Mouse (Mus musculus) gastrocnemius, adult 8-10 months (tissue): Measurements from ENCODE around the gene Dhrs2. TPM values are rescaled to one million over a fixed set of nuclear protein-coding genes. Genes with fewer than 3 reads are reported as not detected.

Experiments used
- DNase-seq, 2 experiments: peaks; one replicate each; pipeline ENCODE4 v3.0.0; 2022; ENCODE audit warnings: low spot score in 2 of 2
- total RNA-seq, 4 experiments: library from RNA; stranded (reverse); gene quantifications; 2 replicates each; pipeline ENCODE4 v1.2.4; 2022

Gene Dhrs2
- total RNA-seq, 4 experiments from 2014 or later, result not detected

DNA sequence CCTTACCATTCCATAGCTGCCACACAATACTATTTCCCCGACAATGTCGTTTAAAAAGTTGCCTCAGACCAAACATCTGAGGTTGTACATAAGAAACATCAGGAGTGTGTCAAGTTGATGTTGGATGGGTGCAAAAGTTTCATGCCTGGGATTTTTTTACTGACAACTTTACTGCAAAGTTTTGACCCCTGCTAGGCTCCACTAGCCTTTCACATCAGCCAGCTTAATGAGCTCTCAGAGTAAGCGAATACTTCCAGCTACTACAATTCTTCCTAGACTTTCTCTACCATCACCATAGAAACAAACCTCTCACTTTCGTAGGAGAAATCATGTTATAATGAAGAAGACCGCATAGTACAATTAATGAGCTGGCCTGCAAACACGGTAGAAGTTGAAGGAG lies 26.5 kb downstream of the Dhrs2 start:
- no peak for DNase-seq

DNA sequence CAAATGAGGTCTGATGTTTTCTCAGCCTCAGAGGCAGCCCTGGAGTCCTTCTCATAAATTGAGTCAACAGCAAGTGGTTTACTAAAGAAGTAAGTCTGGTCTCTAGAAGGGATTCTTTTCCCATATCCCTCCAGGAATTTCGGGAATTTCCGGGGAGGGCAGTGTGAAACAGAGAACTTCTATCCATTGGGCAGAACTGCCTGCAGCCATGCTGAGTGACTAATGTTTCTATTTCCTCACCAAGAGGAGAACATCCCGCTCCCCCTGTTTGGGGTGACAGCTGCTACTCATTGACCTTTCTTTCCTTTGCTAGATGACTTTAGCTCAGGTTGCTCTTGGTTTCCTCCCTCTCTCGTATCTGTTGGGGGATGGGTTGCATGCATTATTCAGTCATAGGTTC lies 31.8 kb downstream of the Dhrs2 start:
- no peak for DNase-seq

DNA sequence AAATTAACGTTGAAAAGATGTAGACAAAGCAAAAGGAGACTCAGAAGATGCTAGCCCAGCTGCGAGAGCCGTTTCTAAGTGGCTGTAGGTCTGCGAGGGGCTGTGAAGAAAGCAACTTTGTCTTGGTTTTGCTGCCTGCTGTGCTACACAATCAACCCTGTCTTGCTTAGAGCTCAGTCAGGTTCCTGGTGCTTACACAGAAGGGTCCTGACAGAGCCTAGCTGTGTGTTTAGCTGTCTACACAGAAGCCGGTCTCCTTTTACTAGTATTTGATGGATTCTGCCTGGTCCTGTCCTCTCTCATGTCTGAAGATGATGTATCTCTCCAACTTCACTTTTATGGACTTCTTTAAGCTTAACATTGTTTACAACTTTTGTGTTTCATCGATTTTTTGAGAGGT lies 33.6 kb downstream of the Dhrs2 start:
- DNase-seq, result no peak

DNA sequence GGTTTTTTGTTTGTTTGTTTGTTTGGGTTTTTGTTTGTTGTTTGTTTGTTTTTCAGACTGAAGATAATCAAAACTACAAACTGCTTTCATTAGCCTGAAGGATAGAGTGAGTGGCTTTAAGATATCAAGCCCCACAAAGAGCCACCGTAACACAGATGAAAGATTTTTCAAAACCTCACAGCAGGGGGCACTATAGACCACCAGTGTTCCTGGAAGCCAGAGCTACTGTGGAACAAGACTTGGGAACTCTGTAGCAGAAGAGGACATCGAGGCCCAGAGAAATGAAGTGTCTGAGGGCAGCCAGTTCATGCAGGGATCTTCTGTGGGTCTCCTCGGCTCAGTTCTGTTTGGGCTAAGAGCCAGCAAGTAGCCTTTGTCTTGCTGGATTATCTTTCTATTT lies 49.4 kb downstream of the Dhrs2 start:
- DNase-seq, result no peak

DNA sequence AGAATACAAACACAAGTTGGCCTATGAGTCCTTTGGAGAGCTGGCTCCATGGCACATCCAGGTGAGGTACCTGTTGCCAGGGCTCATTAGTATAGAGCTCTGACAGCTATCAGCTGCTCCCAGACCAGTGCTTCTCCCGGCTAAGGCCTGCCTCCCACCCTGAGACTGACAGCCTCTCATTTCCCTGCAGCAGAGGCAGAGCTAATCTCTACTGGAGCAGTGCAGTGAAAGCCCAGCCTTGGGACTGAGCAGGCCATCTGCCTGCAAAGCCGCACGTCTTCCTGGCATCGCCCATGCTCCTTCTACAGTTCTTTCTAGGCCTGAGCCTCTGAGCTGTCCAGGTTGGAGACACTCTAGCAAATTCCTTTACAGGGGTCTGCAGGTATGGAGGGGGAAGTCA lies 51.2 kb downstream of the Dhrs2 start:
- no peak for DNase-seq

DNA sequence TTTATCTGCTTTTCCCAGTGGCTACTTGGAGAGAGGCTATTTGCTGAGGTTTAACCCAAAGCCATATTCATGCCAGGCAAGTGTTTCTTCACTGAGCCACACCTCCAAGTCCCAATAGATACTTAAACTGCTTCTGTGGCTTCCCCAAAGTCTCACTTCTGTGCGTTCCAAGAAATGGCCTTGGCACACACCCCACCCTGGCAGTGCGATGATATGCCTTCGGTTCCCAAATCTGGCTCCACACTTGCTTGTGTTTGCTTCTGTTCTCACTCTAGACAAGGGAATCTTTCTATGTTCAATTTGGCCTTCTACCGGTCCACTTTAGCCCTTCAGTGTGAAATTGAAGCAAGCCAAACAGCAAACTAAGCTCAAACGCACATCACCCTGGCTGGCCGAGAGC lies 53.0 kb downstream of the Dhrs2 start:
- DNase-seq, result no peak

DNA sequence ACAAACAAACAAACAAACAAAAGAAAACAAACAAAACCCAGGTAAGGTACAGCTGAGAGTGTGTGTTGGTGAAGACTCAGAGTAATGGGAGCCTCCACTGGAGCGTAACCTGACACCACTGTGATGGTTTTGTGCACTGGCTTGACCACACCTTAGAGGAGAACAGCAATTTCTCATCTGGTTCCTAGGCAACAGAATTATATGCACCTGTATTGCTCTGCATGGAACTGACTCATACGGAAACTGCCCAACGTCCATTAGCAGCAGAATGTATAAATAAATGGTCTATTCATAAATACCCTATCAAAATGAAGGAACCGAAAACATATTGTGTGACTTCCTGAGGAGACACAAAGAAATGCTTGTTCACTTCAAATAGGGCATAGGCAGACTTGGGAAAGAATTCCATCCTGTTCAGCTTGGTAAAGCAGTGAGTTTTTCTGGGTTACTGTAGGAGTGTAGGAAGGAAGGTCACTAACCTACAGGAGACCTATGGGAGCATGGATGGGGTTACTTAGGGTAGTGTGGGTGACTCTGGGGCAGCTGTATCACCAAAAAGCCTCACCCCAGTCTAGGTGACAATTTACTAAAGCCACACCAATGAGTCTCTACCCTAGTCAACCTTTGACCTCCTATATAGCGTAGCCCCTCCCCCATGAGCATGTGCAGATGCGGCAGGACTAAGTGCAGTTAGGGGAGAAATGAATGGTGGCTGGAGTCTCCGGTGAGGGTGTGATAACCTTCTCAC lies 57.7 kb downstream of the Dhrs2 start:
- no peak for DNase-seq

Other genes starting within 250 kb of the Dhrs2 start
- gene Gm17428, start 245.1 kb upstream of the Dhrs2 start, total RNA-seq, result not detected
- 100 to 1,000 TPM; 508 to 760 (median 618) TPM for gene Myh7, start 227.4 kb upstream of the Dhrs2 start, total RNA-seq
- 10 to 100 TPM; 18.5 to 19.7 (median 19.1) TPM for gene Ngdn, start 206.6 kb upstream of the Dhrs2 start, total RNA-seq
- 1 to 10 TPM; 4.9 to 6.2 (median 5.6) TPM for gene Zfhx2, start 129.7 kb upstream of the Dhrs2 start, total RNA-seq
- 10 to 100 TPM; 13.4 to 15.6 (median 14.9) TPM for gene Thtpa, start 127.2 kb upstream of the Dhrs2 start, total RNA-seq
- 1 to 10 TPM; 2.2 to 3.9 (median 3.6) TPM for gene Ap1g2, start 115.4 kb upstream of the Dhrs2 start, total RNA-seq
- under 1 TPM in 2 of 4 experiments, not detected in 2; 0.08 to 0.19 TPM for gene Jph4, start 105.1 kb upstream of the Dhrs2 start, total RNA-seq